Mouse (Mus musculus) cerebellum, adult 9-10 months (tissue): Measurements from ENCODE around the gene Bin2.
"Not testable (repeated sequence)": the region's sequence is repeated elsewhere in the genome, so short reads cannot be mapped to it uniquely, and the experiment has no call there.

Experiments used
- DNase-seq: peaks from one replicate; pipeline ENCODE4 v3.0.0; 2022

The Bin2 gene

DNA sequence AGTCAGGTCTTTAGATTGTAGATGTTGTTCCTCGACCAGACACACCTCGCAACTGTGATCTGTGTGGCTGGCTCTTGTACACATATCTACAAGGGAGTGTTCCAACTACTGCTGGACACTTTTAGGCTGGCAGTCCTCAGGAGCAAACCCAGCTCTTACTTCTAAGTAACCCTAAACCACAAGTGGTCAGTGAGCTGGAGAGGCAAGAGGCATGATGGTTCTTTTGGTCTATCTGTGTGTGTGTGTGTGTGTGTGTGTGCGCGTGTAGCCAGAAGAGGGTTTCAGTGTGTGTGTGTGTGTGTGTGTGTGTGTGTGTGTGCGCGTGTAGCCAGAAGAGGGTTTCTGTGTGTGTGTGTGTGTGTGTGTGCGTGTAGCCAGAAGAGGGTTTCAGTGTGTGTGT is 26.9 kb downstream of the Bin2 start:
- DNase-seq = no peak

DNA sequence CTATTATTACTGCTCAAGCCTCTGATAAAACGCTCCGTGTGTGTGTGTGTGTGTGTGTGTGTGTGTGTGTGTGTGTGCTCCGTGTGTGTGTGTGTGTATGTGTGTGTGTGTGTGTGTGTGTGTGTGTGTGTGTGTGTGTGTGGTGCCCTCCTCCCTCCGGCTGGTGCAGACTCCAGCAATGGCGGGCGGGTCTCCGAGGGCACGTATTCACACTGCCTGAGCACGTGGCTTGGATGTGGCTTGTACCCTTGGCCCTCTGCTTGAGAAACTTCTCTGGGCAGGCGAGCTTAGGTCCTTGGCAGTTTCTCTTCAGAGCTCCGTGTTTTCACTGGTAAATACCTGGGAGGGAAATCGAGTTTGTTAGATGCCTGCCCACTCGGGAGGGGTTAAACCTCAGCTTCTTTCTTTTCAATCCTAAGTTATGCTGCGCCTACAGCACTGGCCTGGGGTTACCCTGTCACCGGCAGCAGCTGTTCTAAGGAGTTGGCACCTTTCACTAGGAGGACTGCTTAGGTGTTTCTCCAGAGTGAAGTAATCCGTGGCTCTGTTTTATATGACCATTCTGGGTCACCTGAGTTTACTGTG is 28.0 kb downstream of the Bin2 start:
- DNase-seq = no peak

DNA sequence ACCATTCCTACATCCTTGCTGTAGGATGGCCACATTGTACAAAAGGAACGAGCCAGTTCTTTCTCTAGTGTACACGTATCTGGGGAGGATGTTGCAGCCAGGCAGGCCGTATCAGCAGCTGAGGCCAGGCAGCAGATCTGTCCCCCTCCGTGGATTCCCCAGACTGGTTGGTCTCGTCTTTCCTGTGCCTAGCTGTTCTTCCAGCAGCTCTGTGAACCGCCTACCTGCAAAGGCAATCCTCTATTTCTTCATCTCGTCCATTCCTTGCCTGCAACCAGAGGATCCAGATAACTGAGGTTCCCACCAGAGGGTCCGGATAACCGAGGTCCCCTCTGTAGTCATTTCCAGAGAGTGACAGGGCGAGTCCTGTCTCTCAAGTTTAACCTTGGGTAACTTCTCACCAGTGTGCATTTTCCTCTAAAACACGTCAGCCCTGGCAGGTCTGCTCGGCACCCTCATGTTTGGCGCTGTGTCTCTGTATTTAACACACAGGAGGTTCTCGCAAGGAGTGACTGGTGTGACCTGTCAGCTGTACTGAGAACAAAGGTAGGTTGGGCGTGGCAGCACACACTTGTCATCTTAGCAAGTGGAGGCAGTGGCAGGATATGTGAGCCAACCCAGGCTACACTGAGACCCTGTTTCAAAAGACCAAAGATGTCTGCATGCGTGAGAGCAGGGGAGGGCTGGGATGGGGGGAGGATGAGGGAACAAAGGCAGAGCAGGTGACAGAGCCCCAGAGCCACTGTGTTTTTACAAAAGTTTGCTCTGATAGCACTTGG is 29.2 kb downstream of the Bin2 start:
- no peak for DNase-seq

DNA sequence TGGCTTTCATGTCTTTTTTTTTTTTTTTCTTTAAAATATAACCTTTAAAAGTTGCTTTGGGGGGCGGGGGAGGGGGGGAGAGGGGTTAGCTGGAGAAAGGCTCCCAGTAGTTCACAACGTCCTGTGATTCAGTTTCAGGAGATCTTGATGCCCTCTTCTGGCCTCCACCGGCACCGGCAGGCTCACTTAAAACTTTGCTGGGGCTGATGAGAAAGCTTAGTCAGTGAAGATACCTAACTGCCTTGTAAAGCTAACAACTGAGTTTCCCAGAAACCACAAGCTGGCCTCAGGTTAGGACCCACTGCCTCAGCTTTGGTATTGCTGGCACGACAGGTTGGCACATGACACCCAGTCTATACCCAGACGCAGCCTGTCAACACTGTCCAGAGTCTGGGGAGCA is 31.7 kb downstream of the Bin2 start:
- DNase-seq = no peak

DNA sequence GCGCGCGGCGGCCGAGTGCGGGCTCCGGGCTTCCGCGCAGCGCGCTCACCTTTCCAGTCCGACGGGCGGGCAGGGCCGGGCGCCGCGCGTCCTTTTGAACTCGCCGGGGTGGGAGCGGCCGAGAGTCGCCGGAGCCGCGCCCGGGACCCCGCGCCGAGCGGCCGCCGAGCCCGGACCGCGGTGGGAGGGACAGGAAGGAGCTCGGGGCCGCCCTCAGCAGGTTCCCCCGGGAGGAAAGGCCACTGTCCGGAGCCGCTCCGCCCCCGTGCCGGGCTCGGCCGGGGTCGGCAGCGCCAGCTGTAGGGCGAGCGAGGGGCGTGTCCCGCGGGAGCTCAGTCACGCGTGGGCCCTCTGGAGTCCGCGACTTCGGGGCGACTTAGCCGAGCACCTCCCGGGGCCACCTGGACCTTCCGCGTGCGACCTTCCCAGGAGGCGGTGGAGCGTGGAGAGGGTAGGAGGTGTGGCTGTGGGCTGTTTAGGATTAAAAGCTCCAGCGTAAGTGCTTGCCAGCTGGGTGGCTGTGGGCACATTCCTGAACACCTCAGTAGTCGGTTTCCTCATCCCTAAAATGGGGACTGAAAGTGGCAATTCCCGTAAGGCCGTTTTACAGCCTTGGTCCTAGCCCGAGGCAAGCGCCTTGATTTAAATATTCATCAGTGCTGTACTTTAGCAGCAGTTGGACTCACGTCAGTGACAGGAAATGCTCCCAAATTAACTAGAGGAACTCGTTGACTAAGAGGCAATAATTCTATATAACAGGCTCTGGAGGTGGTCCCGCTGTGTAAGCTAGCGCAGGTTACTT is 32.5 kb downstream of the Bin2 start, which contains the start of gene Smagp:
Gene Smagp, minus strand, starts transcription at position 241 of the 802 bp plus-strand sequence.
- DNase-seq = no peak

DNA sequence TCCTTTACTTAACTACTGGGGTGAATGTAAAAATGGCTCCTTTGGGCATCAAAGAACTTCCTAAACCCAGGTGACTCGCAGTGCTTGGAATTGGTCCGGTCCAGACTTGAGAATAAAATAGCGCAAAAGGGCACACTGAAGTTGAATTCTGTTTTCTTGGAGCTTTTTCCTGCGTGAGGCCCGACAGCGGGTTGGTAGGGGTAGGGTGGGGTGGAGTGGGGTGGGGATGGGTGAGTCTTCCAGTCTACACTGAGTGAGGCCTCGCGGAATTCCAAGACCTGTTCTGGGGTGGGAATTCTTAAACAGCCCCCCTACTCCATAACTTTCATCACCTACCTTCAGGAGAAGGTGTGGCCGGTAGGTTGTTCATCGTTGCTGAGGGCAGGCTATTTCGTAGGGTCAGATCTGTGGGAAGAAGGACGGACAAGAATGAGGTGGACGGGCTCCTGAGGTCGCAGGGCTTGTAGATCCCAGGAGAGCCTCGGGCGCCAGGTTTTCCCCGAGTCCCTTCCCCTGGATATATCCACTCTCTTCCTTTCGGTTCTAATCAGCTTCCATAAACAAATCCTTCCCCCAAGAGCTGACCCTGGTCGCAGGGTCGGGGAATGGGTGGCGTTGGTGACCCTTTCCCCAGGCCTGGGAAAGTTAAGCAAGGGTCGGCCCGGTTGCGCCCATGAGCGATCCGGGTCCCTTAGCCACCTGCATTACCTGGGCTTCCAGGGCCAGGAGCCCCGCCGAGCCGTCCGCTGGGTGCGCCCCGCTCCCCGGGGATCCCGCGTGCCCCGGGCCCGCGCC is 33.3 kb downstream of the Bin2 start:
- DNase-seq = no peak

DNA sequence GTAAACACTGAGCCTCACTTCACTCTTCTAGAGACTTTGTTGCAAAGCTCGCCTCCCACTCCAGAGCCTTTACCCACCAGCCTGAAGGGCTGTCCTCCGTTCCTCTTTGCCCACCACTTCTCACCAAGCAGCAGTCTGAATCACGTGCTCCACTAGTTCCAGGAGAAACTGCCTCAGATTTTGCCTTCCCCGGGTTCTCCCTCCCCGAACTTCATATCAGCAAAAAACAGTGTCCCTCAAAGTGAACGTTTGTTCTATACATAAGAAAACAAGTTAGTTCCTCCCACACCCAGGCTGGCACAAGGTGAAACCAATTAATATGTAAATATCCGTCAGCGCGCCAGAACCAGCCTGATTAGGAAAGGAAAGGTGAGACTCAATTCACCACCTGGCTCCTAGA is 34.1 kb downstream of the Bin2 start:
- DNase-seq = no peak

DNA sequence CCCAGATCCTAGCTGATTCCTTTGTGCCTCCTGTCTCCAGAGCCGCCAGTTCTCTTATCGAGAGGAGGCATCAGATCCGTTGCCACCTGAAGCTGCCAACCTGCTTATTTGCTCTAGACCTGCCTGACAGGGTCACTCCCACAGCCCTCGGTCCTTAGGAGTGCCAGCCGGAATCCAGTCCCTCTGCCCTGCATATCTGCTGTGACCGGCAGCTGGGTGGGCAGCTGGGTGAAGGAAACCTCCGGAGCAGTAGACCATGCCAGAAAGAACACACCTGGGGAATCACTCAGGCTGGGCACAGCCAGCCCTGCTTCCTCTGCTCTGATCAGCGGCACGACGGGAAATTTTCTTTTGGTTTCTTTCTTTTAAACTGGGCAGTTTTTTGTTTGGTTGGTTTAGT is 36.0 kb downstream of the Bin2 start:
- no peak for DNase-seq

DNA sequence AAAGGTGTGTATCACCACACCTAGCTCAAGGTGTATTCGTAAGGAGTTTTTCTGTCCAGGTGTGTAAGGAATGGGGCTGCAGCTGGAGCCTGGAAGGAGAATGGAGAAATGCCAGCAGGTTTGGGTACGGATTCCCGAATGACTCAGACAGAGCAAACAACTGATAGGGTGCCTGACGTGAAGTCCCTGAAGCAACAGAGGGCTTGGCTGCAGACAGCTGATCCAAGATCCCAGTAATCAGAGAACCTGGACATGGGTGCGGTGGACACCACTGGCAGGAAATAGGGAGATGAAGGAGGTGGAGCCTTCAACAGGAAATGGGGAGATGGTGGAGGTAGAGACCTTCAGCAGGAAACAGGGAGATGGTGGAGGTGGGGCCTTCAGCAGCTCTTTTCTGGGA is 37.0 kb downstream of the Bin2 start:
- DNase-seq = no peak

DNA sequence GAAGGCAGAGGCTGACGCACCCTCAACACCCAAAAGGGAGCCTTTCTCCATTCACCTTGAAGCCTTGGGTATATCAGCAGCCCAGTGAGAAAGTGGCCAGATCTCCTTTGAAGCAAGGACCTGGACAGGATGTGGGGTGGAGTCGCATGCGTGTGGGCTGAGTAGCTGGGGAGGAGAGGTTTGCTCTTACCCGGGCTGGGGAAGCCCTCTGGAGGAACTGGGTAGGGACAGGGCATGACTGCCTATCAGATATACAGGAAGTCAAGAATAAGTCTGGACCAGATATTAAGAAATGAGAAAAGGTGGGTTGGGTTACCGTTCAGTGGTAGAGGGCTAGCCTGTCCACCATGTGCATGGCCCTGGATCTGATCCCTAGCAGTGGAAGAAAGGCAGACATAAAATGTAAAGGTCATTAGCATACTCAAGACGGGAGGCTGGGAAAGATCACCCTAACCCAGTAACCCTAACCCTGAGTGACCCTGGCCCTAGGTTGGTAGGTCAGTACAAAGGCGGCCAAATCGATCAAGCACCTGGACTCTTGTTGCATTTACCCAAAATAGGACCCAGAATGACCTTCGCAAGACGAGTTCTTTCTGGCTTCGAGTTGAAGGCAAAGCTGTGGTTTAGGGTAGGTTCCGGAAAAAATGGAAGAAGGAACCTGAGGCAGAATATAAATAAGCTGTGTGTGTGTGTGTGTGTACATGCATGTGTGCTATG is 37.7 kb downstream of the Bin2 start:
- DNase-seq = no peak

DNA sequence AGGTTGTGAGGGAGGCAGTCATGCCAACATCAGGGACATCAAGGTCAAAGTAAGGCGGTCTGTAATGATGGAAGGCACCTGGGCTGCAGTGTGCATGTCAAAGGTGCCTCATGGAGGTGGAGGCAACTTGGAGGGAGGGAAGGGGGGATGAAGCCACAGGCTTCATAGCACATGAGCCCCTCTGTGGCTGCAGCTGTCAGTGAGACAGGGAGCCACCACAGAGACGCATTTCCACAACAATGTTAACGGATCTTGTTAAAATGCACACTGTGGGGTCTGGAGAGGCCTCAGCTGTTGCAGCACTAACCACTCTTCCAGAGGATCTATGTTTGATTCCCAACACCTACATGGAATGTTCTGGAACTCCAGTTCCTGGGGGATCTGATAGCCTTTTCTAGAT is 39.2 kb downstream of the Bin2 start:
- no peak for DNase-seq

DNA sequence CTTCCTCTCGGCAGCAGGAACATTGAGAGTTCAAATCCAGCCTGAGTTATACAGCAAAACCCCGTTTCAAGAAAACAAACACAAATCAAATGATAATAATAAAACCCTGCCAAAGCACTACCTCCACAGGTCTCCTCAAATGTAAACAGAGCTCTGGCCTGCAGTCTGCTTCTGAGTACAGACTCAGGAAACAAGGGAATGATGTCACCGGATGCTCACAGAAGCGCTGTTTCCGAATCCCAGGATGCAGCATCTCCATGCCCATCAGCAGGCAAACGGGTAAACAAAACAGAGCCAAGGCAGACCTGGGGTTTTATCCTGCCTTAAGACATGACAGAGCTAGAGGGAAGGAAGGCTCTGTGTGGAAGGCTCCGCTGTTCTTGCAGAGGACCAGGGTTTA is 40.6 kb downstream of the Bin2 start:
- no peak for DNase-seq

DNA sequence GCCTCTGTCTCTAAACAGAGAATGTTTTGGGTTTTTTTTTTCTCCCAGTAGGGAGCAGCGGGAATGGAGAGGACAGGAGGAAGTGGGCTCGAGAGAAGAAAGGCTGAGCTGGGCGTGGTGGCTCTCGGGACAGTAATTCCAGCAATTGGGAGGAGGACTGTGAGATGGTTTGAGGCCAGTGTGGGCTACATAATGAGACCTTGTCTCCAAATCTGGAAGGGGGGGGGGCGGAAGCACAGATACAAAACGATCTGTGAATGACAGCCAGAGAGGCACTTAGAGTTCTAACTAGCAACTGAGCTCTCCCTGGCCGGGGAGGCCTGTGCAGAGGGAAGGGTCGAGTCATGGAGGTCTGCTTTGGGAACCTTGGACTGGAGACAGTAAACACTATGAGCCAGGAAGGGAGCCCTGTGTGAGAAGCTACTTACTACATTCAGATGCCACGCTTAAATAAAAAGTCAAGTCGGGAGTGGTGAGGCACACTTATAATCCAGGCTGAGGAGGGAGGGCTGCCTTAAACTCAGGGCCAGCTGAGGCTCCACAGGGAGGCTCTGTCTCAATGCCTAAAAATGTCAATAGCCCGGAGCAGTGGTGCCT is 41.5 kb downstream of the Bin2 start:
- DNase-seq = no peak

DNA sequence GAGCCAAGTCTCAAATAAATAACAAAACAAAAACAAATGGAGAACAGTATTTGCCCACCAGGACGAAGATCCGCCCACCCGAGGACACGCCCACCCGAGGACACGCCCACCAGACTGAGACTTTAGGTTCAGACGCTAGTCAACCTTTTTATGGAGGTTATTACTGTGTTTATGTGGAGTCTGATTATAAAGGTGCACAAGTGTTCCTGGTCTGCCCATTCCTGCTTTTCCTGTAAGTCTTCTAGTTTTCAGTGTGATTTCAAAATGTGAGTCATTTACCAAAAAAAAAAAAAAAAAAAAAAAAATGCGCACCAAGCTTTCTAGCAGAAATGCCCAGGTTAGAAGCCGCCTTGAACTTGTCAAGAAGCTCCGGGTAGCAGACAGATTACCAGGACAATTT is 42.1 kb downstream of the Bin2 start:
- no peak for DNase-seq

DNA sequence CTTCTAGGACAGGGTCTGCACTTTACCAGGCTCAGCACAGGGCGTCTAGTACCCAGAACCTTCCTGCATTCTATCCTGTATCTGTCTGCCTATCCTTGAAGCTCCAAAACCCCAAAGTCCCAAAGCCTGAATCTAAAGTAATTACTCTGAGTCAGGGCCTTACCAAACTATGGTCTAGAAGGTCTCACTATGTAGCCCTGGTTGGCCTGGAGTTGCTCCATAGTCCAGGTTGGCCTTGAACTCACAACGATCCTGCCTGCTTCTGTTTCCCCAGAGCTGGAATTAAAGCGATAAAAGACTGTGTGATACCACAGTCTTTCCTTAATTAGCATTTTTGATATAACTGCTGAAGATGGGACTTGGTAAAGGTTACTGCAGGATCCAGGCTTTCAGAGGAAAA is 44.9 kb downstream of the Bin2 start:
- no peak for DNase-seq

DNA sequence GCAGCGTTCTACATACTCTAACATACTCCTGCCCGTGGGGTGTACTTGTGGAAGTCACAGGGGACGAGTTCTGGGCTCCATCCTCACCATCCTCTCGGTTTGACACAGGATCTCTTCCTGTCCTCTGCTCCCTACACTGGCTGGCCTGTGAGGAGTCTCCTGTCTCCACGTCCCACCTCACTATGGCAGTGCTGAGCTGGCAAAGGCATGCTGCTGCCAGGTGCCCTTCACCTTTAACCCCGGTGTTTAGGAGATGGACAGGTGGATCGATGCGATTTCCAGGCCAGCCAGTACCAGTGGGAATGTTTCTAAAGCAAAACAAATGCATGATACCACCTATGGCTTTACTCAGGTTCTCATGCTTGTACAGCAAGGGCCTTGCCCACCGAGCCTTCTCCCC is 45.6 kb downstream of the Bin2 start:
- no peak for DNase-seq

DNA sequence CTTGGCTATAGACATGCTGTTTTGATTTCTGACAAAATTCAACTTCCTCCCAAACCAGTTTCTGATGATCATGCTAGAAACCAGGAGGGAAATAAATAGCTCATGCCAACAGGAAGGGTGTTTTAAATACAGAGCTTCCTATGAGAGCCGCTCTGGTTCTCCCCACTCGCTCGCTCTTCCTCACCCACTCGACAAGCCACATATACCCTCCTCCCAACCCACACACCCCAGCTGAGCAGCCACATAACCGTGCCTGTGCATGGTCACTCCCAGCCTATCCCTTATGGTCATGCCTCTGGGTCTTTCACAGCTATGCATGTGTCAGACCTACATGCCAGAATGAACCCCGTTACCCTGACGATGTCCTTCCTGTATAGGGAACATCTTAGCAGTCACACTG is 47.2 kb downstream of the Bin2 start:
- DNase-seq = no peak

DNA sequence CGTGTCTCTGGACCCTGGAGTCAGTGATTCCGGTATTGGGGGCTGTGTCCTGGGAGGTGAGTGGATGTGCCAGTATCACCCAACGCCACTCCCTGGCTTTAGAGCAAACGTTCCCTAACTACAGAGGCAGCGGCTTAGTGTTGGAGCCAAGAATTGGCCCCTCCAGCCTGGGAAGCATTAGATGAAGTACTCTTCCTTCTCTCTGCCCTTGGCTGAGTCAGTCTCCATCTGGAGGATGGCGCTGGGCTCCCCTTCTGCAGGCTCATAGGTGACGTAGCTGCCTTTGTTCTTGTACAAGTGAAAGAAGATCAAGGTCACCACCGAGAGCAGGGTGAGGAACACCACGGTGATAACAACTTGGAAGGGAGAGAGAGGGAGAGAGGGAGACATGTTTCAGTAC is 47.7 kb downstream of the Bin2 start:
- not testable (repeated sequence) for DNase-seq

DNA sequence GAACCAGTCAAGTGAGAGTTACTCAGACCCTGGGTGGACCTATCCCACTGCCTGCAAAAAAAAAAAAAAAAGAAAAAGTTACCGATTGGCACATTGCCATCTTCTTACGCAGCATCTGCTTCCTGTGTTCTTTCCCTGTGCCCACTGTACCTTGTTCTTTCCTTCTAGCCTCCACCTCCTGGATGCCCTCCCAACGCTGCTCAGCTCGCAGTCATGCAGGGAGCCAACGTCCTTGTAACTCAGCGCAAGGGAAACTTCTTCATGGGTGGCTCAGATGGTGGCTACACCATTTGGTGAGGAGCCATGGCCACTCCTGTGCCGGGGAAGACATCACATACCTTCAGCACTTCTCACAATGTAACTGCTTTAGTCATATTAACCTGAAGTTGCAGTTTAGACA is 50.2 kb downstream of the Bin2 start:
- DNase-seq = no peak

DNA sequence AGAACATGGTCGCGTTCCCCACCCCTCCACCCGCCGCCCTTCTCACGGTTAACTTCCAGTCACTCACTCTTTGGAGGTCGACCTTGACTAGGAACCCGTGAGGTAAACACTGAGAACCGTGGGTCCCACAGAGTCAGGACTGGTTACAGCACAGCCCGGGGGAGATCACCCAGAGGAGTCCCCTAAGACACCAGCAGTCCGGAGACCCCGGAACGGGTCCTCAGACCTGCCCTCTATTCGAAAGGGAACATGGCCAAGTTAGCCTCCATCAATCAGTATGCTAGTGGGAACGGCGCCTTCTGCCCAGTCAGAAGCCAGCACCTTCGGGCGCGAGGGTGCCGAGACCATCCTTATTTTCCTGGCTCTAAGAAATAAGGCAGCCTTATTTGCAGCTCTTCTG is 53.1 kb downstream of the Bin2 start:
- DNase-seq = peak; percentile 72

DNA sequence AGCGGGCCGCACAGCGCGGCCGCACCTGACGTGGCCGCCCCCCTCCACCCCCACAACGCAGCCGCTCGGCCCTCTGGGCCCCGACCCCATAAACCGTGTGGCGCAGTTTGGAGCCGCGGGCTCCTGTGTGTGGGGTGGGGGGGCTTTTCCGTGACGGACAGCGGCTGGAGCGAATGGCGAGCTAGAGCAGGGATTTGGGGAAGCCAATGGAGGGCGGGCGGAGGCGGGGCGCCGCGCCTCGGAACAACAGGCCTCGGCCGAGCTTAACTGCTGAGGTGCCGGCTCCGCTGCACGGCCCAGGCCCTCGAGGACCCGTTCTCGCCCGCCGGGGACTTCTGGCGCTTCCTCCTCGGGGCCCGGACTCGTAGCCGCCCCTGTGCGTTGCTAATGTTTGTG is 53.5 kb downstream of the Bin2 start:
- DNase-seq = peak; percentile 83
